Mouse (Mus musculus): Measurements from ENCODE around the gene Ccdc59. TPM values are rescaled to one million over a fixed set of nuclear protein-coding genes. Genes with fewer than 3 reads are reported as not detected.

Gene Ccdc59
- polyA plus RNA-seq, 1 experiment from 2014 or later: 41.3 TPM

Other genes starting within 250 kb of the Ccdc59 start
- gene Mettl25, start 313 bp downstream of the Ccdc59 start, polyA plus RNA-seq (2014; fragmentation: Nextera tagmentation; extraction: Ambion mirVana): 11.0 and 12.2 TPM in 2 replicates

All from heart, embryonic 14.5 days (tissue).